Mouse (Mus musculus) adrenal gland, adult 18-20 months (tissue): Measurements from ENCODE around the gene Crisp2. TPM values are rescaled to one million over a fixed set of nuclear protein-coding genes. Genes with fewer than 3 reads are reported as not detected.

Experiments used
- DNase-seq, 2 experiments: peaks; one replicate each; pipeline ENCODE4 v3.0.0; 2021 to 2022; ENCODE audit warnings: low spot score in 2 of 2
- long read RNA-seq, 2 experiments: library from polyadenylated mRNA; stranded (forward); transcript quantifications; one replicate each; pipeline ENCODE4 v2.0.0; 2021
- total RNA-seq, 2 experiments: library from RNA; stranded (reverse); gene quantifications; 1 replicate in 1 of 2; 2 replicates in 1 of 2; pipeline ENCODE4 v1.2.3; 2021

Gene Crisp2
- not detected for total RNA-seq
- long read RNA-seq, experiment 1: 0 reads
- long read RNA-seq, experiment 2: 0 reads

GRCm38 (mm10) chr17:40806953-40807572 lies at the start of gene Crisp2:
Crisp2 (minus strand) TSS chr17:40807003.
- DNase-seq: no peak

DNA sequence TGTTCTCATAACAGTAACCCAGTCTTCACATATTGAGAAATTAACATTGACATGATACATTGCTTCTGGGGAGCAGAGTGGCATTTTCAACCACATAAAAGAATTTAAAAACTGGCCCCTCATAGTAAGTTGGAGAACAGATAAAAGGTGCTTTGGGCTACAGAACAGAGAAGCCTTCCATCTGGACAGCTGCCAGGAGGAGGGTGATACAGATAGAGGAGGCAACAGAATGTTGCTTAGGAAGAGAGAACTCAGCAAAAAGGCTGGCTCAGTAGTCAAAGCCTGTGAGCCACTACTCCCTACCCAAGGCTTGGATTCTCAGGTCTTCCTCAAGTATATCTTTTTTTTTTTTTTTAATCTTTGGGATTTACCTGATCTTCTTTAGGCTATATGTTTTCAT lies 48.3 kb upstream of the Crisp2 start:
- no peak for DNase-seq

DNA sequence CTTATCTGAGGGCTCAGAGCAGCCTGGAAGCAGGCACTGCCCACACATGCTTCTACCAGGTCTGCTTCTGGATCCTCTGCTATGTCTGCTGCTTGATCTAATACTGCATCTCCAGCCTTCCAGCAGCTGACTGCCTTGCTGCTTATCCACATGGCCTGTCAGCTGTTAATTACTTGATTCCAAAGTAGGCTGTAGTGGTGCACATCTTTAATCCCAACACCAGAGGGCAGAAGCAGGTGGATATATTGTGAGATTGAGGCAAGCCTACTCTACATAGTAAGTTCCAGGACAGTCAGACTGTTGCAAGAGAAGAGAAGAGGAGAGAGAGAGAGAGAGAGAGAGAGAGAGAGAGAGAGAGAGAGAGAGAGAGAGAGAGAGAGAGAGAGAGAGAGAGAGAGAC lies 30.5 kb upstream of the Crisp2 start:
- DNase-seq: no peak

DNA sequence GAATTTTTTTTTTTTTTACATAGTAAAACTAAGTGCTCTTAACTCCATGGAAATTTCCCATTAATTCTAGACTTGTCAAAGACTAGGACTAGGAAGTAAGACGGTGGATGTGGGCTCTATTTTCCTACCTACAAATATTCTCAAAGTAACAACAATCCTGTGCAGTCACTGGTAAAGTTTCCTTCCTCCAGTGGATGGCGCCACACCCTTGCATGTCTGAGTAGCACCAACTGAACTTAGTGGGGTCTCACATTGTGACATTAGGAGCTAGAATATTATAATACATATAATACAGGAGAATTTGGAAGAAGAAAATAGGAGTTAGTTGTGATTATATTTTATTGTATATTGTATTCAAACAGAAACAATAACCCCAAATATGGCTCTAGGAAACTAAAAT lies 25.1 kb upstream of the Crisp2 start:
- no peak for DNase-seq

DNA sequence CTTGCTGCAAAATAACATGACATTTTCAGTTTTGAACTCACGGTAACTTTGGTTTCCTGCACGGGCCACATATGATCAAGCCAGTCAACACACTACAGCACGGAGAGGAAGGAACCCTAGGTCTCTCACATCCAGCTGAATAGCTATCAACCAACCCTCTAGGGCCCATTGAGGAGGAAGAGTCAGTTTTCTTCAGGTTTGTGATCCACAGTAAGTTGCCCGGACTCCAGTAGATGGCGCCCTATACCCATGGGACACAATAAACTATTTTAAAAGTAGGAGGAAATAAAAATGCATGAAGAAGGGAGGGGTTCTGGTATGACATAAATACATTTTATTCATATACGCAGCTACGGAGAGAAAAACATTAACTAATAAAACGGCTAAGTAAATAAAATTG lies 17.7 kb upstream of the Crisp2 start:
- DNase-seq: peak; percentile 19 to 46

DNA sequence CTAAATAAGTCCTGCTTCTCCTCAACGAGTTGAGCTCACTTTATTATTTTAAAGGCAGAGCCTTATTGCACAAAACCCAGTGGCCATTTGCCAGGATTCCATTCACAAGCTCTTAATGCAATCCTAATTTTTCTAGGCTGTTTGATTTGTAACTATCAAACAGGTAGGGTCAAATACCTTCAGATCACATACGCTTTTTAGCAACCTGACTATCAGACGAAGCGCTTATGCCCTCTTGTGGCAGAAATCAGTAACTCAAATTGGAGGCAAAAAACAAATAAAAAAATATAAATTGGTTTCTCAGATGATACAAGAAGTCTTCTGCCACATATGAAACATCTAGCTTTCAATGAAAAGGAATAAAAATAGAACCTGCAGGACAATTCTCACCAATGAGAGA lies 17.0 kb upstream of the Crisp2 start:
- DNase-seq: no peak

DNA sequence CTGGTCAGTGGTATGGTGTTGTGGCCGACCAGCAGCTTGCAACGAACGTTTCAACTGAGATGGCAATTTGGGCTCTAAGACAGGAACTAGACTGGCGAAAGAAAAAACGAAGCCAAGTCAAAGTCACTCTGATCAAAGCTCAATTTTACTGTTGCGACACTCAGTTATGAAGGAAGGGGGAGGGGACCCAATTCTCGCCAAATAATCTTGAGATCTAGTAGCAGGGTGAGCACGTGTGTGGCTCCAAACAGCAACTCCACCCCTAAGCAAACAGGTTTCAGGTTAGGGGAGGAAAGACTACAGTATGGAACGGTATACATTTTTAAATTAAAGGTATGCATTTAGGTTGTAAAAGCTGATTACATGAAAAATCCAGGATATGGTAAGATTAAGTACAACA lies 14.7 kb upstream of the Crisp2 start:
- DNase-seq: no peak

DNA sequence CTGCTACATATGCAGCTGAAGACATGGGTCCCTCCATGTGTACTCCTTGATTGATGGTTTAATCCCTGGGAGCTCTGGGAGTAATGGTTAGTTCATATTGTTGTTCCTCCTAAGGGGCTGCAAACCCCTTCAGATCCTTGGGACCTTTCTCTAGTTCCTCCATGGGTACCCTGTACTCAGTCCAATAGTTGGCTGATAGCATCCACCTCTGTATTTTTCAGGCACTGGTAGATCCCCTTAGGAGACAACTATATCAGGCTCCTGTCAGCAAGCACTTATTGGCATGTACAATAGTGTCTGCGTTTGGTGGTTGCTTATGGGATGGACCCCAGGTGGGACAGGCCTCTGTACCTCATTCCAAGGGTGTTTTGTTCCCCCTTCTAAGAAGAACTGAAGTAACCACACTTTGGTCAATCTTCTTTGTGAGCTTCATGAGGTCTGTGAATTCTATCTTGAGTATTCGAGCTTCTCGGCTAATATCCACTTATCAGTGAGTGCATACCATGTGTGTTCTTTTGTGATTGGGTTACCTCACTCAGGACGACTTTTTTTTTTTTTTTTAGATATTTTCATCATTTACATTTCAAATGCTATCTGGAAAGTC lies 10.6 kb upstream of the Crisp2 start:
- DNase-seq: no peak

DNA sequence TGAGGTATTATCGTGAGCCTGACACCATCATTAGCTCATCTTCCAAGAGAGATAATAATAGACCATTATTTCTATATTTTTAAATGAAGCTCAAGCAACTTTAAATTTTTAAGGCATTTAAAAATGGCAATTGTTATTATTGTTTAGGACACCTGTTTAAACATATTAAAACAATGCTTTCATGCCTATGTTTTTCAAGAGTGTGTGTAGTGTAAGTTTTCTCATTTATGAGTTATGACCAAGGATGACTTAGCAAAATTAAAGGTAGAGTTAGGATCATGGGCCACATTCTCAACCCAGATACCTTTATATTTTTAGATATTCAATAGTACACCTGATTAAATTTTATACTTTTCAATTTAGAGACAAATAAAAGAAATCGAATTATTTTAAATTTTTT lies 5.5 kb upstream of the Crisp2 start:
- no peak for DNase-seq

GRCm38 (mm10) chr17:40811560-40811959 lies 4.8 kb upstream of the Crisp2 start:
- DNase-seq: no peak

DNA sequence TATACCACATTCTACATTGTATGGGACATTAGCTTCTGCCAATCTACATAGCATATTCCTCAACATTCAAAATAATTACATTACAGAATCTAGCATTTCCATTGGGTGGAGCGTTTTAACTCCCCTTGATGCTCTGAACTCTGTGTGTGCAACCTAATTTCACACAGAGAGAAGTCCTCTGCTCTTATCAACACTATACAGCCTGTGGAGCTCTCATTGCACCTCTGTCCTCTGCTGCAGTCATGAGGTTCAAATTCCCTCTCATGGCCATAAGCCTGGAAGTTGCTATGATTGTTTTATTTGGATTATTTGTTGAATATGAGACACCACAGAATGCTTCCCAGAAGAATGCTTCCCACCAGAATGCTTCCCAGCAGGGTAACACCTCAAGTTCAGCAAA lies 4.1 kb upstream of the Crisp2 start, which contains the start of gene Rhag:
Gene Rhag, plus strand, starts transcription at position 193 of the 400 bp plus-strand sequence.
- DNase-seq: no peak

GRCm38 (mm10) chr17:40808071-40808470 lies 1.3 kb upstream of the Crisp2 start:
- DNase-seq: no peak

DNA sequence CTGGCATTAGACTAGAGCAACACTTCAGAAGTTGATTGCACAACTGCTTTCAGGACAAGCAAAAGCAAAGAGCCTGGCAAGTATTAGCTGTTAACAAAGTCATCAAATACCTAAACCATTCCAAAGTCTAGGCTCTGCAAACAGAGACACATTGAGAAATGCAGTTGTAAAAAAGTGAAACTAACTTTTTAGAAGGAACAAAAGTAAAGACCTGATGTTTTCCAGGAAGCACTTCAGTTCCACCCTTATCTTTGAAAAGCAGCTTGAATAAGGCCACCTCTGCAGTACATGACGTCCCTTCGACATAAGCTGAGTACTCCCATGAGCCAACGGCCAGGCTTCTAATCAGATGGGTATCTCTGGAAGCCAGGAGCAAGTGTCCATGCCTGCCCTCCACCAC lies 253 bp downstream of the Crisp2 start:
- no peak for DNase-seq

DNA sequence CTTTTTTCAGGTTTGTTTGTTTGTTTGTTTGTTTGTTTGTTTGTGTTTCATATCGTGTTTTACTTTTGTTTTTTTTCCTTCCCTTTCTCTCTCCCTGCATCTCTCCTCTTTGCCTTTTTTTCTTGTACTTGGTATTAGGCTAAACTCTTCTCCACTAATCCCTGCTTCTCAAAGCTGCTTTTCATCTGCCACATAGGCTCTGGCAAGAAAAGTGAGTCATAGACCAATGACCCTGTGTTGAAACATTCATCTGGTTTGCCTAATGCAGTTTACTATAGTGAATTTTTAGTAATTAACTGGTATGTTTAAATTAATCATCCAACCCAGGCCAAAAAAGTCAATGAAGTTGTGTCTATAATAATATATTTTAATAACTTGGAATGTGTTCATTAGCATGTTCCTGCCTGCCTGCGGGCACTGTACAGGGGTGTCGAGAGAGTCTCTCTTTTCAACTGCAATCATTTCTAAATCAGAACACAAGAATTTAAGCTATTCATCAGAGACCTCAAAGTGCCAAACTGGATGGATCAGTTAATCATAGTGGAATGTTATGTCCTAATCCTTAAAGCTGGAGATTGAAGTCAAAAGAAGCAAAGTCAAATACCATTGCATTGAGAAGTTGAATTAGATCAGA lies 4.0 kb downstream of the Crisp2 start:
- no peak for DNase-seq

GRCm38 (mm10) chr17:40793921-40794854 lies 12.6 kb downstream of the Crisp2 start:
- peak in 1 of 2 experiments; percentile 2 for DNase-seq

GRCm38 (mm10) chr17:40789877-40790276 lies 16.9 kb downstream of the Crisp2 start:
- DNase-seq: no peak

GRCm38 (mm10) chr17:40767120-40767519 lies 39.7 kb downstream of the Crisp2 start:
- DNase-seq: no peak

GRCm38 (mm10) chr17:40763662-40764061 lies 43.1 kb downstream of the Crisp2 start:
- DNase-seq: no peak

DNA sequence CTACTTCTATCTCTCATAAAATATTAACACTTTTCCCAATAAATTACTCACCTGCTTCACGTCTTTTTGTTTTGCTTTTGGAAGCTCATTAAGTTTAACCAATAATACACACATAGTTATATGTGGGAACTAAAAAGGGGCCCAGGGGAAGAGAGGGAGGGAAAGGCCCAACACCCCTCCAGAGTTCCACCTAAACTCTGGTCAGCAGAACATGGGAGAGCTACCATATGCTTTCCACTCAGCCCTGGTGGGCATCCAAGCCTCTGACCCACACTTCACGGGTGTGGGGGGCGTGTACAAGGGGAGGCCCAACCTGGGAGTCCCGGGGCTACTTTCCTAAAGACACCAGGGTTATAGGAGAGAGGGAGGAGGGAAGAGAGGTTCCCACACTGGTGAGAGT lies 75.1 kb downstream of the Crisp2 start:
- no peak for DNase-seq

- no peak for DNase-seq
These were observed 75.5 kb downstream of the Crisp2 start for GRCm38 (mm10) chr17:40731296-40731695.

- DNase-seq: no peak
These were observed 80.0 kb downstream of the Crisp2 start, which contains the start of gene Esp1 for GRCm38 (mm10) chr17:40726820-40727219. Esp1 (plus strand) TSS chr17:40727120.
